Mouse (Mus musculus): ENCODE data around the gene Cyp2j13. TPM values are rescaled to one million over a fixed set of nuclear protein-coding genes. Genes with fewer than 3 reads are reported as not detected.
"Not testable (repeated sequence)": the region's sequence is repeated elsewhere in the genome, so short reads cannot be mapped to it uniquely, and the experiment has no call there.

The Cyp2j13 gene
- polyA plus RNA-seq, 1 experiment = 0.18 TPM

- TF ChIP-seq CTCF (IDR thresholded peaks at IDR 0.05; ENCODE audit: borderline replicate concordance, control insufficient read depth, extremely low read depth, insufficient read depth, low read length, poor library complexity) (no peak), POLR2A (IDR thresholded peaks at IDR 0.05; ENCODE audit: control insufficient read depth, extremely low read depth, insufficient read depth, low read length, poor library complexity) (no peak)
- no peaks in the 10 kb centered on the region for H3K36me3 ChIP-seq (ENCODE audit: control insufficient read depth, insufficient read depth, low read length)
- WGBS = 93% methylated on average over 2 of the region's 2 CpGs
- no peaks in the 10 kb centered on the region for H3K4me1 ChIP-seq (replicated peaks; ENCODE audit: control insufficient read depth, insufficient read depth, low read length)
- no peak overlapping the region for H3K27ac ChIP-seq (ENCODE audit: control insufficient read depth, insufficient read depth, low read length)
- DNase-seq = no peak
- H3K4me3 ChIP-seq (ENCODE audit: control insufficient read depth, insufficient read depth, low read length) = no peak overlapping the region
- no peaks in the 10 kb centered on the region for H3K27me3 ChIP-seq (ENCODE audit: control insufficient read depth, insufficient read depth, low read length)
These were observed 17.2 kb downstream of the Cyp2j13 start for GRCm38 (mm10) chr4:96060106-96060505.

- no peaks in the 10 kb centered on the region for H3K4me1 ChIP-seq (replicated peaks; ENCODE audit: control insufficient read depth, insufficient read depth, low read length)
- H3K27me3 ChIP-seq (ENCODE audit: control insufficient read depth, insufficient read depth, low read length) = no peaks in the 10 kb centered on the region
- DNase-seq = no peak
- H3K4me3 ChIP-seq (ENCODE audit: control insufficient read depth, insufficient read depth, low read length) = no peak overlapping the region
- WGBS = 96% methylated on average over 1 of the region's 1 CpGs
- no peaks in the 10 kb centered on the region for H3K36me3 ChIP-seq (ENCODE audit: control insufficient read depth, insufficient read depth, low read length)
- H3K27ac ChIP-seq (ENCODE audit: control insufficient read depth, insufficient read depth, low read length) = no peak overlapping the region
- TF ChIP-seq POLR2A (IDR thresholded peaks at IDR 0.05; ENCODE audit: control insufficient read depth, extremely low read depth, insufficient read depth, low read length, poor library complexity) (no peak), CTCF (IDR thresholded peaks at IDR 0.05; ENCODE audit: borderline replicate concordance, control insufficient read depth, extremely low read depth, insufficient read depth, low read length, poor library complexity) (no peak)
These were observed 48.9 kb downstream of the Cyp2j13 start for GRCm38 (mm10) chr4:96028412-96028811.

GRCm38 (mm10) chr4:96022803-96023202 lies 54.5 kb downstream of the Cyp2j13 start:
- H3K27ac ChIP-seq (ENCODE audit: control insufficient read depth, insufficient read depth, low read length) = no peak overlapping the region
- no peaks in the 10 kb centered on the region for H3K27me3 ChIP-seq (ENCODE audit: control insufficient read depth, insufficient read depth, low read length)
- DNase-seq = no peak
- no peaks in the 10 kb centered on the region for H3K36me3 ChIP-seq (ENCODE audit: control insufficient read depth, insufficient read depth, low read length)
- H3K4me1 ChIP-seq (replicated peaks; ENCODE audit: control insufficient read depth, insufficient read depth, low read length) = no peaks in the 10 kb centered on the region
- TF ChIP-seq CTCF (IDR thresholded peaks at IDR 0.05; ENCODE audit: borderline replicate concordance, control insufficient read depth, extremely low read depth, insufficient read depth, low read length, poor library complexity) (no peak), POLR2A (IDR thresholded peaks at IDR 0.05; ENCODE audit: control insufficient read depth, extremely low read depth, insufficient read depth, low read length, poor library complexity) (no peak)
- H3K4me3 ChIP-seq (ENCODE audit: control insufficient read depth, insufficient read depth, low read length) = no peak overlapping the region

GRCm38 (mm10) chr4:96016875-96017274 lies 60.5 kb downstream of the Cyp2j13 start:
- no peak for TF ChIP-seq CTCF (IDR thresholded peaks at IDR 0.05; ENCODE audit: borderline replicate concordance, control insufficient read depth, extremely low read depth, insufficient read depth, low read length, poor library complexity)
- TF ChIP-seq POLR2A (IDR thresholded peaks at IDR 0.05; ENCODE audit: control insufficient read depth, extremely low read depth, insufficient read depth, low read length, poor library complexity) = no peak
- WGBS = 97% methylated on average over 1 of the region's 1 CpGs

GRCm38 (mm10) chr4:95982221-95982620 lies 95.1 kb downstream of the Cyp2j13 start:
- not testable (repeated sequence) for H3K27ac ChIP-seq (ENCODE audit: control insufficient read depth, insufficient read depth, low read length); DNase-seq; H3K4me3 ChIP-seq (ENCODE audit: control insufficient read depth, insufficient read depth, low read length); H3K4me1 ChIP-seq (replicated peaks; ENCODE audit: control insufficient read depth, insufficient read depth, low read length); H3K36me3 ChIP-seq (ENCODE audit: control insufficient read depth, insufficient read depth, low read length); H3K27me3 ChIP-seq (ENCODE audit: control insufficient read depth, insufficient read depth, low read length)
- 98% methylated on average over 17 of the region's 17 CpGs for WGBS

More at GRCm38 (mm10) chr4:96016875-96017274, 60.5 kb downstream of the Cyp2j13 start:
- no peaks in the 10 kb centered on the region for H3K27me3 ChIP-seq (ENCODE audit: control insufficient read depth, insufficient read depth, low read length)
- peaks cover 5% of the 10 kb centered on the region; the same call in 1 of the 2 replicates for H3K36me3 ChIP-seq (ENCODE audit: control insufficient read depth, insufficient read depth, low read length)
- DNase-seq = no peak
- H3K27ac ChIP-seq (ENCODE audit: control insufficient read depth, insufficient read depth, low read length) = no peak overlapping the region
- H3K4me3 ChIP-seq (ENCODE audit: control insufficient read depth, insufficient read depth, low read length) = no peak overlapping the region
- H3K4me1 ChIP-seq (replicated peaks; ENCODE audit: control insufficient read depth, insufficient read depth, low read length) = no peaks in the 10 kb centered on the region

Other genes starting within 250 kb of the Cyp2j13 start
- gene Hook1, start 110.3 kb downstream of the Cyp2j13 start, polyA plus RNA-seq (2012; rRNA removed) = 6.1 and 6.3 TPM in 2 replicates
- gene Cyp2j12, start 63.6 kb upstream of the Cyp2j13 start, polyA plus RNA-seq (2012; rRNA removed) = not detected in 2 replicates
- not detected in 2 replicates for gene Cyp2j7, start 159.1 kb upstream of the Cyp2j13 start, polyA plus RNA-seq (2012; rRNA removed)

All from thymus, adult 2 months (tissue).